Mouse (Mus musculus) kidney, adult 2 months (tissue): Measurements from ENCODE around the gene Pogz. TPM values are rescaled to one million over a fixed set of nuclear protein-coding genes. Genes with fewer than 3 reads are reported as not detected.

Source experiments
- DNase-seq: peaks from one replicate; pipeline ENCODE4 v3.0.0; 2021
- H3K27ac ChIP-seq: fragments of 200-500 bp; 2 replicates; pipeline ENCODE4 v1.5.1; 2012; ENCODE audit warnings: low read depth, low read length, control low read depth, inconsistent platforms; ENCODE audit not compliant: insufficient read depth
- H3K27me3 ChIP-seq: fragments of 200-500 bp; replicated peaks from 2 replicates; pipeline ENCODE4 v1.6.1; 2012; ENCODE audit warnings: mild to moderate bottlenecking, moderate library complexity, low read length, inconsistent platforms; ENCODE audit not compliant: control insufficient read depth, insufficient read depth
- H3K36me3 ChIP-seq: fragments of 200-500 bp; 2 replicates; pipeline ENCODE4 v1.6.1; 2012; ENCODE audit warnings: mild to moderate bottlenecking, moderate library complexity, low read length, inconsistent platforms; ENCODE audit not compliant: control insufficient read depth, insufficient read depth
- H3K4me1 ChIP-seq: fragments of 200-500 bp; 2 replicates; pipeline ENCODE4 v1.6.1; 2011; ENCODE audit warnings: low read length; ENCODE audit not compliant: control insufficient read depth, insufficient read depth
- H3K4me3 ChIP-seq: fragments of 200-500 bp; 2 replicates; pipeline ENCODE4 v1.5.1; 2011; ENCODE audit warnings: mild to moderate bottlenecking, low read depth, low read length, control low read depth; ENCODE audit not compliant: insufficient read depth
- CTCF ChIP-seq: fragments of 200-500 bp; conservative IDR thresholded peaks from 2 replicates; pipeline ENCODE4 v1.5.1; 2011; ENCODE audit warnings: low read depth, mild to moderate bottlenecking, control low read depth, low read length, moderate library complexity, mixed read lengths; ENCODE audit not compliant: insufficient read depth, insufficient read length
- POLR2A ChIP-seq: fragments of 200-500 bp; IDR thresholded peaks from one replicate; pipeline ENCODE4 v1.6.1; 2011; ENCODE audit warnings: low read depth, low read length, control low read depth
- WGBS: fragments of 180-500 bp; shearing (Covaris S2); methylation state at CpG from one replicate; pipeline ENCODE4 v1.1.7; 2018; 5-methylcytosine and 5-hydroxymethylcytosine counted together
- polyA plus RNA-seq: library from polyadenylated mRNA; depleted of rRNA; stranded (reverse); fragments of >200 nt; gene quantifications from 2 replicates; pipeline ENCODE4 v1.2.3, GENCODE M21; 2012

Pogz gene
- polyA plus RNA-seq, 1 experiment: 21.0 TPM

GRCm38 (mm10) chr3:94814663-94815062 is 22.7 kb upstream of the Pogz start:
- TF ChIP-seq POLR2A (no peak), CTCF (no peak)
- Histone ChIP-seq H3K27ac (no peak overlapping the region), H3K4me1 (peaks cover 8% of the 10 kb centered on the region; the same call in 1 of the 2 replicates), H3K36me3 (no peaks in the 10 kb centered on the region), H3K27me3 (no peaks in the 10 kb centered on the region), H3K4me3 (no peak overlapping the region)
- 85% methylated on average over 4 of the region's 4 CpGs for WGBS
- no peak for DNase-seq

DNA sequence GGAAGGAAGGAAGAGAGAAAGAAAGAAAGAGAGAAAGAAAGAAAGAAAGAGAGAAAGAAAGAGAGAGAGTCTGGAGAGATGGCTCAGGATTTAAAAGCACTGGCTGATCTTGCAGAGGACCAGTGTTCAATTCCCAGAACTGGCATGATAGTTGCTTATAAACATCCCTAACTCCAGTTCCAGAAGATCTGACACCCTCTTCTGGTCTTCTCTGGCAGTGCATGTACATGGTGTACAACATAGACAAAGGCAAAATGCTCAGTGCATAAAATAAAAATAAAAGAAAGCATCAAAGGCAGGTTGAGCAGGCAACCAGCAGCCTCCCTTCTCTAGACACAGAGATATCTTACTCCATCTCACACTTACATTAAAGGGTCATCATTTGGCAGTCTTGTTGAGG is 21.8 kb upstream of the Pogz start:
- Histone ChIP-seq H3K4me1 (peaks cover 8% of the 10 kb centered on the region; the same call in 1 of the 2 replicates), H3K27me3 (no peaks in the 10 kb centered on the region), H3K4me3 (no peak overlapping the region), H3K27ac (no peak overlapping the region), H3K36me3 (no peaks in the 10 kb centered on the region)
- no peak for DNase-seq
- TF ChIP-seq POLR2A (no peak), CTCF (no peak)

DNA sequence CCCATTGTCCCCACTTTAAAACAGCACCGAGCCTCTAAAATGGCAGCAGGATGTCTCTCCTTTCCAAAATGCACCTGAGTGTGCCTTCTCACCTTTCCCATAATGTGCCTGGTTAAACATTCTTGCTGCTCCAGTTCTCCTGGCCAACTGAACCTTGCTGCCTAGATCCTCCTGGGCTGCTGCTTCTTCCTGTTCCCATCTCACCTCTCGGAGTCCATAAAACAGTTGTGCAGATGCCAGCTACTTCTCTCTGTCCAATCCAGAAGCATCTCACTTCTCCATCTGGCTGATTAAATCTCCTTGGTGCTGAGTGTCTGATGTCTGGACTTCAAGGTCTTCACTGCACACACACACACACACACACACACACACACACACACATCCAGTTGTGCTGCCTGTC is 19.6 kb upstream of the Pogz start:
- TF ChIP-seq CTCF (no peak), POLR2A (no peak)

DNA sequence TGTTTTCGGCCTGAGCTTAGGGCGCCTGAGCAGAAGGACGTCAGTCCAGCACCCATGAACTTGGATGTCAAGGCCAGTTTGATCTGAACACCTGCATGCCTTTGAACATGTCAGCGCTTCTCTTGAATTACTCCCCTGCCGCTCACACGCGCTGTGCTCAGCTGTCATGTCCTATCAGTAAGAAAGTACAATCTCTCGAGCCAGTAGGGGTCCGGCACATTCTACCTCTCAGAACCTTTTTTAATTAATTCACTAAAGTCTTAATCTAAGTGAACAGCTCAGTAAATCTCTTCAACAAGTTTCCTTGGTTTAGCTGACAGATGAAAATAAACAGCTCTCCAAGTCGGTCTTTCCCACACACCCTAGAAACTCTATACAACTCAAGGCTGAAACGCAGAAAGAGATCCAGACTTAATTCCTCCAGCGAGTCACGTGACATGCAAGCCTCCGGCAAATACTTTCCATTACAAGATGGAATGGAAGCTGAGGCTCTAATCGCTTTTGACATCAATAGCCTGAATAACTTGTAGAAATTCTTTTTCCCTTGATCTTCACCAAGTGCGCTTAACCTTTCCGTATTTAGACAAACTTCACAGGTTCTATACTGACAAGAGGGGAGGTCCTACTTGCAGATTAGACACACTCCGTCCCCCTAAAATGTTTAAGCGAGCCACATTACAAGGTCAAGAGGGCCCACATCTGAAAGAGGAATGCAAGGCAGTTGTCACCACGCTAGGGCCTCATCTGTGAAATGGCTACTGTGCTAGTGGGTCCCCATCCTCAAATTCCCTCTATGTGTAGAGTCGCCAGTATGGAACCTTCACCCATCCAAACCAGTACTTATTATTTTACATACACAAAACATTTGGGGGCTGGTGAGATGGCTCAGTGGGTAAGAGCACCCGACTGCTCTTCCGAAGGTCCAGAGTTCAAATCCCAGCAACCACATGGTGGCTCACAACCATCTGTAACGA is 17.6 kb upstream of the Pogz start:
- no peaks in the 10 kb centered on the region for H3K36me3 ChIP-seq
- peaks cover 8% of the 10 kb centered on the region; the same call in 1 of the 2 replicates for H3K4me1 ChIP-seq
- H3K27me3 ChIP-seq: no peaks in the 10 kb centered on the region
- WGBS: 71% methylated on average over 24 of the region's 24 CpGs
- H3K27ac ChIP-seq: no peak overlapping the region
- no peak overlapping the region for H3K4me3 ChIP-seq
- TF ChIP-seq POLR2A: no peak
- no peak for TF ChIP-seq CTCF
- DNase-seq: peak; percentile 44

More for the DNA sequence above, 19.6 kb upstream of the Pogz start:
- Histone ChIP-seq H3K27ac (peak overlapping the region; percentile 69), H3K4me1 (peaks cover 8% of the 10 kb centered on the region; the same call in 1 of the 2 replicates), H3K27me3 (no peaks in the 10 kb centered on the region), H3K4me3 (no peak overlapping the region), H3K36me3 (no peaks in the 10 kb centered on the region)
- DNase-seq: peak; percentile 83
- WGBS: 62% methylated on average over 2 of the region's 2 CpGs

DNA sequence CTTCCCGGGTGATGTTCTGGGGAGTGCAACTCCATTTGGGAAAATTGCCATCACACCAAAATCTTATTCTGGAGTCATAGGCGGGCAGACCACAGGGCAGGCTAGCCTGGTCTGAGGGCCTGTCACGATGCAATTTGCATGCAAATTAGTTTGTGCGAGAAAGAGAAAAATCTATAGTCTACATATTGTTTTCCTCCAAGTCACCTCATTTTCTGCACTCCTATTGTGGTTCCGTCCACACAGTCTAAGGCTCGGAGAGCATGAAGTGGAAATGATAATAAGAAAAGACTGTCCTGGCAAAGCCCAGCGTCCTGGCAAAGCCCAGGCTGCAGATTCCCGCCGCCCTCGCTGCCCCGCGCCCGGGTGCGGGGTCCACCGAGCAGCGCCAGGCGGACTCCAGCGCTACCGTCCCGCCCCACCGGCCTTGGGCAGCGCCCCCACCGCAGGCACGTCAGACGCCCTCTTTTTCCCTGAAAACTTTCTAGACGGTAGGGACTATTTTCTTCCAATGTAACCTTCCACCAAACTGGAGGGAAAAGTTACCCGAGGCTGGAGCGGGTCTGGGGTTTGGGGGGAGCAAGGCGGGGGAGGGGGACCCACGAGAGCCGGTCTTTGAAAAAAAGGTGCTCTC is 16.2 kb upstream of the Pogz start:
- no peaks in the 10 kb centered on the region for H3K27me3 ChIP-seq
- H3K4me1 ChIP-seq: peaks cover 8% of the 10 kb centered on the region; the same call in 1 of the 2 replicates
- peak overlapping the region; percentile 91 for H3K4me3 ChIP-seq
- TF ChIP-seq CTCF: 0 out of 2 replicates have a peak, but pooled peaks have one; percentile 8
- TF ChIP-seq POLR2A: no peak
- no peaks in the 10 kb centered on the region for H3K36me3 ChIP-seq
- DNase-seq: peak; percentile 72
- WGBS: 1% methylated on average over 31 of the region's 31 CpGs
- H3K27ac ChIP-seq: peak overlapping the region; percentile 78

- DNase-seq: no peak
- Histone ChIP-seq H3K27ac (no peak overlapping the region), H3K4me3 (no peak overlapping the region), H3K36me3 (no peaks in the 10 kb centered on the region), H3K4me1 (peaks cover 8% of the 10 kb centered on the region; the same call in 1 of the 2 replicates), H3K27me3 (no peaks in the 10 kb centered on the region)
- TF ChIP-seq POLR2A (no peak), CTCF (no peak)
- 73% methylated on average over 4 of the region's 4 CpGs for WGBS
These were observed 15.3 kb upstream of the Pogz start for GRCm38 (mm10) chr3:94822082-94822481.

GRCm38 (mm10) chr3:94824110-94824509 is 13.3 kb upstream of the Pogz start:
- Histone ChIP-seq H3K4me1 (no peaks in the 10 kb centered on the region; the same call in 1 of the 2 replicates), H3K4me3 (no peak overlapping the region), H3K27me3 (no peaks in the 10 kb centered on the region), H3K36me3 (no peaks in the 10 kb centered on the region), H3K27ac (no peak overlapping the region)
- DNase-seq: no peak
- 85% methylated on average over 3 of the region's 3 CpGs for WGBS
- TF ChIP-seq CTCF (peak; percentile 25; the same call in 1 of the 2 replicates), POLR2A (no peak)
